Mouse (Mus musculus) c-Kit-positive CD71-positive TER-119-positive erythroid progenitor cells, embryonic 14.5 days (primary cell): Measurements from ENCODE around the gene Stxbp5l.
"Not testable (repeated sequence)": the region's sequence is repeated elsewhere in the genome, so short reads cannot be mapped to it uniquely, and the experiment has no call there.

Source experiments
- DNase-seq: peaks from one replicate; pipeline ENCODE4 v3.0.0-alpha.2; 2013; ENCODE audit warnings: low spot score

The Stxbp5l gene

DNA sequence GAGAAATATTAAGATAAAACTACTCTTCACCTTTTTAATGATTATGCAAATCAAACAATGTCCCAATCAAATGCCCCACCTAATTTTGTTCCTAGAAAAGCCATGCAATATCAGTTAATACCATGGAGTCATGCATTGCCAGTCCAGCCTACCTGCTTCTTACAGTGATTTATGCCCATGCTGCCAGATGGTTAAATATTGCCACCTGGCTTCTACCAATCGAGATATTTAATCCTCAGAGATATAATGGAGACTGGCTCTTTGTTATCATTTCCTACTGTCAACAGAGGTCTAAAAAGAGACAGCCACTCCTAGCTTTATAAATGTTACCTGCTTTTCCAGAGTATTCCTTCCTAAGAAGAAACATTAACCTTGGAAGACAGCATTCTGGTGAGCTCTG lies 104.6 kb downstream of the Stxbp5l start:
- no peak for DNase-seq

DNA sequence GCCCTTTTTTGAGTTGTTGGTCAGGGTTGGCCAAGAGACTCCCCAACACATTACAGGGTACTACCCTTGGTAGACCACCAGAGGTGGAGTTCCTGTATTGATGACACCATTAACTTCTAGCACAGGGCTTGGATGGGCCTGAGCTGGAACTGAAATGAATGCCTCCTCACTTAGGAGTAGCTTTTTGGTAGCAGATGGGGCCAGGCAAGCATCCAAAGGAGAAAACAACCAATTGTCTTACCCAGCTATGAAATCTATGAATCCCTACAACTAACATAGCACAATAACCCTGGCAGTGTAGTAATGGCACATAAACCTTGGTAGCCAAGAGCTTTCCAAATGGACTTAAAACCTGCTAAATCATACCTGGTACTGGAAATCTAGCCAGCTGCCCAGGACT lies 111.1 kb downstream of the Stxbp5l start:
- DNase-seq: no peak

DNA sequence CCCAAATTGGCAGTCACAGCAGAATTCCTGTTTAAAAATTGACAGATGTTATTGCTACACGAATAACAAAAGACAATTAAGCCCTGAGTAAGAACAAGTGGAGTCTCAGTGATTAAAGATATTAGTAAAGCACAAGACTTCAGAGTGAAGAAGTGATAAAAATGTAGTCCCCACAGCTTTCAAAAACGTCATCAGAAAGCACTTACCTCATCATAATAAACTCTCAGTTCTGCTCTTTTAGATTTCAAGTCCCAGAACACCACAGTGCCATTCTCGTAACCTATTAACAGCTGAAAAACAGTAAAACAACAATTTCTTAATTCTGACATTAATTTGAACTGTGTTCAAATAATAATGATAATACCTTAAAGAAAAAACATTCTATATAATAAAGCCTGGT lies 123.1 kb downstream of the Stxbp5l start:
- DNase-seq: no peak

DNA sequence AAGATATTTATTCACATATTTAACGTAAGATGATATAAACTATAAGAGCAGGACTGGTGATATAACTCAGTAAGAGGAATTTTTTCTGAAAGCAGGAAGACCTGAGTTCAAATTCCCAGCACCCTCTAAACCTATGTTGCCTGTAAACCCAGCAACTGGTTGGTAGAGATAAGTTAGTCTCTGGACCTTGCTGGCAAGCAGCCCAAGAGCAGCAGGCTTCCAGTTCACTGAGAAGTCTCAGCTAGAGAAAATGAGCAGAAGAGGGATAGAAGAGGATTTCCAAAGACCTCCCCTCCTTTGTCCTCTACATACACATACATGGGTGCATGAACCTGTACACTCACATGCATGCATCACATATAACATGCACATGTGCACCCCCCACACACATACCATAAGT lies 165.6 kb downstream of the Stxbp5l start:
- no peak for DNase-seq

DNA sequence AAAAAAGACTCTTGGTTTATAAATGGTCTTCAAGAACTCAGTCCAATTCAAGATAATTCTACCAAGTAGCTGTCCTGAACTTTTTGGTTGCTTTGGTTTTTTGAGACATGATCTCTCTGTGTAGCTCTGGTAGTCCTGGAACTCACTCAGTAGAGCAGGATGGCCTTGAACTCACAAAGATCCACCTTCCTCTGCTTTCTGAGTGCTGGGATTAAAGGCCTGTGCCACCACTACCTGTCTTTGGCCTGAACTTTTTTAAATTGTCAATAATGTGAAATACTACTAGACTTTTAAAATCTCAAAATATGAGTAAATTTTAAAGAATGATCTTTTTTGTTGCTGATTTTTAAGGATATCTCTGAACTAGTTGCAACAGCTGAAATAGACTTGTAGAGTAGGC lies 176.0 kb downstream of the Stxbp5l start:
- no peak for DNase-seq

DNA sequence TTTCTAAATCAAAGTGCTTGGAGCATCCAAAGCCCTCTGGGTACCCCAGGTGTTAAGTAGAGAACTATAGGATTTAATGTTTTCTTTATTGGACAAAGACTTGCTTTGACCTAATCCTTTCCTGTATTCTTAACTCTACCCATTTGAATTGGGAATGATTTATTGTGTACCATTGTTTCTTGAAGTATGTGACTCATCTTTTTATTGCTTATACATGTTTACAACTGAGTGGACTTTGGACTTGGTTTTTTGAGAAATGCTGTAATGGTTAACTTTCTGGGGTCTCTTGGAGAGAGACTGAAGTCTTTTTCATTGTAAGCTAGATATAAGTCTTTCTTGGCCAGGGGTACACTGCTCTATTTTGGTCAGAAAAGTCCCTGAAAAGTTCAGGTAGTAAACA lies 190.6 kb downstream of the Stxbp5l start:
- no peak for DNase-seq

DNA sequence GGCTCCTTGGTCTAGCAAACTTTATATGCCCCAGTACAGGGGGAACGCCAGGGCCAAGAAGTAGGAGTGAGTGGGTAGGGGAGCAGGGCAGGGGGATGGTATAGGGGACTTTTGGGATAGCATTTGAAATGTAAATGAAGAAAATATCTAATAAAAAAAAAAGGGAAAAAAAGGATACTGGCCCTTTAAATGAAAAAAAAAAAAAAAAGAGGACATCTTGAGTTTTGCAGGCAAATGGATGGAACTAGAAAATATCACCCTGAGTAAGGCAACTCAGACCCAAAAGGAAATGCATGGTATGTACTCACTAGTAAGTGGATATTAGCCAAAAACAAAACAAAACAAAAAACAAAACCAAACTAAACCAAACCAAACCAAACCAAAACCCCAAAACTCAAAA lies 259.6 kb downstream of the Stxbp5l start:
- not testable (repeated sequence) for DNase-seq

DNA sequence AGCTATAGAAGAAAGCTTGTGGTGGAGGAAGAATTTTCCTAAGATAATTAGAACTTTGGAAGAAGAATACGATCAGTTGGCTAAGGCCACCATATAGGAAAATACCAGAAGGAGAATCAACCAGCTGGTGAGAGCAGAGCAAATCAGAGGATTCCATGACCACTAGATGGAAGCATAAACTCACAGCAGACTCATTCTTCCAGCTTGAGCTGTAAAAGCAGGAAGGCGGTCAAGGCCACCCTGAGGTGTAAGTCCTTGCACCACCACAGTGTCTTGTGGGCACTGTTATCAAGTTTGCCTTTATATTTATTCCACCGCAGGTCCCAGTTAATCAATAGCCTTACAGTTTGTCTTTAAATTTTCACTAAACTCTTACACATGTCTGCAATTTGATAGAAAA lies 275.5 kb downstream of the Stxbp5l start:
- DNase-seq: no peak

DNA sequence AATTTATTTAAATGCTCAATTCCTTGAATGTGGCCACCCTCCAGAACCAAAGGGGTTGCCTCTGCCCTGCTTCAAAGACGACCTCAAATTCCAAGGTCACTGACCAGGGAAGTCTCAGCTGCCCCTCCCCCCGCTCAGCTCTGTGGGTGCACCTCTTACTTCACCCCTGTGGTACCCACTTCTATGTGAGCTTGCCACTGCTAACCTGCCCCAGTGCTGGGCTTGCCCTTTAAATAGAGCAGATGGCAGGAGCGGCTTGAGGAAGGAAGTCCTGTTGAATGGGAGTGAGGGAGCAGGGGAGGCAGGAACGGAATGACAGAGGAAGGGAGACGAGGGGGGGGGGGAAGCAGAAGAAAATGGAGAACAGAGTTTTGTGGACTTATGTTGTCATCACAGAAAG lies 276.0 kb downstream of the Stxbp5l start:
- DNase-seq: no peak

DNA sequence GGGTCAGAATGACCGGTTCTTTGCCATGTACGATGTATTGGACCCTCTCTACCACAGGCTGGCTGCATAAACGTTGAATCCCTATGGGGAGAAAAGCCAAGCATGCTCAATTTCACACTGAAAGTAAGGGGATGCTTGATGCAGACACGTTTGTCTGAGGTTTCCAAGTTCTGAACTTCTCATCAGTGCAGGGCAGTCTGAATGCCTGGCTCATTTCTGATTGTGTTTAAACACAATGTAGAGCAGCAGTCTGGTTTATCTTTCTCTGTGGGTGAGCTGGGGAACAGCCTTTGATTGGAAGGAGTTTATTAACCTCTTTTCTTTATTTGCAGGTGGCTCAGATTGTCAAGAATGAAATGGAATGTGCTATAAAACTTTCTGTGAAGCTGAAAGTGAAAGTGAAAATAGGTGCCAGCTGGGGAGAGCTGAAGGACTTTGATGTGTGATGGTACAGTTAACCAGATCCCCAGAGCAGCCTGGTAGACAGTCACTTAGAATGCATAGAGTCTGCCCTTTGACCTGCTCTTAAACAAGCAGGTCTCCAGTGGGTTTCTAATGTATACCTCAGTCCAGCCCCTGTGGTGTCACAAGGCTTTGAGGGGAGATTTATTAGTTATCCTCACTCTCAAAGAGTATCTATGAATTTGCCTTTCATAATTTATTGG lies 290.5 kb downstream of the Stxbp5l start:
- no peak for DNase-seq

DNA sequence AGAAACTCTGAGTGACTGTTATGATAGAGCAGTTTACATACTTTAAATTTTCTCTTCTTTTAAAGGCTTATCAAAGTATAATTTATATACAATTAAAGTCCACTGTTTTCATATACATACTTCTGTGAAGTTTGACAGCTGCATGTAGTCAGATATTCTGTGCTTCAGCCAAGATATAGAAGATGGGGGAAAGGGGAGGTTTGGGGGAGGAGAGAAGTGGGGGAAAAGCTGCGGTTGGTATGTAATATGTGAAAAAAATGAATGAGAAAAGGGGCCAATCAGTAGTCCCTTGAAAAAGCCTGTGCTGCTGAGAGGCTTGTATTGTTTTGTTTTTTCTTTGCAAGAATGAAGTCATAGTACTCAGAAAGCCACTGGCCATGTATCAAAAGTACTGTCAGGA lies 295.1 kb downstream of the Stxbp5l start:
- no peak for DNase-seq

DNA sequence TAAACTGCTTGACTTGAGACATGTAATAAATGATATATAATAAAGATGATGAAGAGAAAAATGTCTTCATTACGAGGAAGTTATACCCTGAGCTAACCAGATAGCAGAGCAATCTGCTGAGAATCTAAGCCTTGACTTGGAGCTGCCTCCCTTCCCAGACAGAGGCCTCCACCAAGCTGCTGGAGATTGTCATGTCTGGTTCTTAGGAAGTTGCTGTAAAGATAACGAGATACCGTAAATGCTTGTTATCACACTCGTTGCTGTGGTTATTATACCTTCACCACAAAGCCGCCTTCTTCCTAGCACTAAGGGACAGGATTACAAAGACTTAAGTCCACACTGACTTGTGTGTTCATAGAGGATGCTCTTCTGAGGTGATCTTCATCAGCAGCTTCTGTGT lies 312.4 kb downstream of the Stxbp5l start:
- no peak for DNase-seq
